Comparison of ENCODE assay signal across 9 mouse cellular contexts in genomic region chr11:120119936-120120541, GRCm38 (mm10). TPM values are rescaled to one million over a fixed set of nuclear protein-coding genes. Genes with fewer than 3 reads are reported as not detected.
DNase-seq lines count a peak whose midpoint lies in the region; ATAC-seq lines count a peak whose summit lies in the region.
"Had no signal": no experiment of that assay in that cellular context is flagged by ENCODE, and none has a peak within 500 bp of the region (broad histone marks: within the 10 kb centered on the region; RNA-seq: fewer than 3 reads in every experiment).

No protein-coding gene starts in this region.

- H3K27ac ChIP-seq in heart, embryonic 13.5 days (replicated peaks) = peak overlapping the region; percentile 46
- H3K27ac ChIP-seq in midbrain, embryonic 13.5 days = no peak overlapping the region
- H3K27ac ChIP-seq in midbrain, embryonic 14.5 days (replicated peaks; ENCODE audit: low read depth, low read length) = no peak overlapping the region
- peak overlapping the region; percentile 72 for H3K27ac ChIP-seq in neural tube, embryonic 13.5 days (replicated peaks)
- H3K27ac ChIP-seq: macrophage had no signal

- no peak overlapping the region for H3K4me3 ChIP-seq in heart, embryonic 13.5 days
- H3K4me3 ChIP-seq in midbrain, embryonic 13.5 days (replicated peaks) = no peak overlapping the region
- no peak overlapping the region for H3K4me3 ChIP-seq in midbrain, embryonic 14.5 days (replicated peaks; ENCODE audit: low read depth, low read length)
- H3K4me3 ChIP-seq in neural tube, embryonic 13.5 days = no peak overlapping the region

- no peaks in the 10 kb centered on the region for H3K27me3 ChIP-seq in heart, embryonic 13.5 days (replicated peaks)
- H3K27me3 ChIP-seq in midbrain, embryonic 13.5 days = no peaks in the 10 kb centered on the region
- H3K27me3 ChIP-seq in midbrain, embryonic 14.5 days (ENCODE audit: control insufficient read depth, insufficient read depth, low read length) = no peaks in the 10 kb centered on the region
- no peaks in the 10 kb centered on the region for H3K27me3 ChIP-seq in neural tube, embryonic 13.5 days

- peak overlapping the region; percentile 50 for H3K9ac ChIP-seq in heart, embryonic 13.5 days
- 0 out of 2 replicates have a peak overlapping the region, but pooled peaks have one; percentile 1 for H3K9ac ChIP-seq in midbrain, embryonic 13.5 days (replicated peaks)
- H3K9ac ChIP-seq in midbrain, embryonic 14.5 days (replicated peaks; ENCODE audit: low read length) = no peak overlapping the region
- H3K9ac ChIP-seq in neural tube, embryonic 13.5 days = 0 out of 2 replicates have a peak overlapping the region, but pooled peaks have one; percentile 27

- WGBS in heart, embryonic 13.5 days = 57% methylated on average over 10 of the region's 10 CpGs
- 79% methylated on average over 10 of the region's 10 CpGs for WGBS in midbrain, embryonic 13.5 days
- WGBS in midbrain, embryonic 14.5 days = 78% methylated on average over 10 of the region's 10 CpGs
- WGBS in neural tube, embryonic 13.5 days = 69% methylated on average over 10 of the region's 10 CpGs

- no peak overlapping the region for H3K4me2 ChIP-seq in heart, embryonic 13.5 days
- H3K4me2 ChIP-seq in midbrain, embryonic 13.5 days (replicated peaks) = no peak overlapping the region
- no peak overlapping the region for H3K4me2 ChIP-seq in midbrain, embryonic 14.5 days (ENCODE audit: low read length)
- no peak overlapping the region for H3K4me2 ChIP-seq in neural tube, embryonic 13.5 days

- ATAC-seq in heart, embryonic 13.5 days (ENCODE audit: extremely low read depth, insufficient number of reproducible peaks, low FRiP score, low TSS enrichment) = no peak
- ATAC-seq in midbrain, embryonic 13.5 days = peak; percentile 43; the same call in 1 of the 2 replicates
- no peak for ATAC-seq in midbrain, embryonic 14.5 days (ENCODE audit: low FRiP score, low TSS enrichment)
- ATAC-seq in neural tube, embryonic 13.5 days (ENCODE audit: low read depth) = peak; percentile 34; the same call in 1 of the 2 replicates

- H3K9me3 ChIP-seq in heart, embryonic 13.5 days = no peaks in the 10 kb centered on the region
- no peaks in the 10 kb centered on the region for H3K9me3 ChIP-seq in midbrain, embryonic 13.5 days
- H3K9me3 ChIP-seq in midbrain, embryonic 14.5 days (ENCODE audit: control insufficient read depth, low read length) = no peaks in the 10 kb centered on the region
- H3K9me3 ChIP-seq in neural tube, embryonic 13.5 days = no peaks in the 10 kb centered on the region

- DNase-seq in cerebellum, postnatal 10 days = peak; percentile 68 to 70
- no peak for DNase-seq in cerebellum, postnatal 4 days (ENCODE audit: low spot score in 2 of 2)
- no peak for DNase-seq in heart, adult 18-20 months
- DNase-seq in midbrain, embryonic 14.5 days = no peak
- no peak for DNase-seq in thymus, adult 18-20 months

- H3K36me3 ChIP-seq in heart, embryonic 13.5 days = peaks cover 81% of the 10 kb centered on the region
- H3K36me3 ChIP-seq in midbrain, embryonic 13.5 days = peaks cover 64% of the 10 kb centered on the region
- peaks cover 46% of the 10 kb centered on the region for H3K36me3 ChIP-seq in midbrain, embryonic 14.5 days (ENCODE audit: control insufficient read depth, insufficient read depth, low read length)
- H3K36me3 ChIP-seq in neural tube, embryonic 13.5 days = peaks cover 58% of the 10 kb centered on the region

- H3K4me1 ChIP-seq in heart, embryonic 13.5 days = peaks cover 20% of the 10 kb centered on the region
- H3K4me1 ChIP-seq in midbrain, embryonic 13.5 days (replicated peaks) = peaks cover 4% of the 10 kb centered on the region; the same call in 1 of the 2 replicates
- H3K4me1 ChIP-seq in midbrain, embryonic 14.5 days (ENCODE audit: control insufficient read depth, insufficient read depth, low read length) = no peaks in the 10 kb centered on the region
- peaks cover 17% of the 10 kb centered on the region for H3K4me1 ChIP-seq in neural tube, embryonic 13.5 days (replicated peaks)

RNA-seq across cellular contexts. Expression of gene Ndufaf8, which starts 21.3 kb away (rescaled TPM):
- polyA plus RNA-seq in heart, embryonic 13.5 days (2015; fragmentation: Nextera tagmentation; extraction: Ambion mirVana) = 81.1 and 95.7 TPM in 2 replicates
- total RNA-seq in heart, adult 18-20 months (2021) = 10 to 100 TPM; 85.2 to 94.9 TPM
- 59.2 and 63.7 TPM in 2 replicates for polyA plus RNA-seq in midbrain, embryonic 13.5 days (2015; fragmentation: Nextera tagmentation; extraction: Ambion mirVana)
- polyA plus RNA-seq in midbrain, embryonic 14.5 days (2014; fragmentation: Nextera tagmentation; extraction: Ambion mirVana) = 61.2 and 61.3 TPM in 2 replicates
- 38.0 and 45.6 TPM in 2 replicates for polyA plus RNA-seq in neural tube, embryonic 13.5 days (2015; fragmentation: Nextera tagmentation; extraction: Ambion mirVana)

RNA-seq across cellular contexts. Expression of gene Tepsin, which starts 21.5 kb away (rescaled TPM):
- polyA plus RNA-seq in heart, embryonic 13.5 days (2015; fragmentation: Nextera tagmentation; extraction: Ambion mirVana) = 13.0 and 13.5 TPM in 2 replicates
- 1 to 10 TPM; 5.9 to 8.2 TPM for total RNA-seq in heart, adult 18-20 months (2021)
- polyA plus RNA-seq in midbrain, embryonic 13.5 days (2015; fragmentation: Nextera tagmentation; extraction: Ambion mirVana) = 19.9 and 20.9 TPM in 2 replicates
- 15.9 and 18.0 TPM in 2 replicates for polyA plus RNA-seq in midbrain, embryonic 14.5 days (2014; fragmentation: Nextera tagmentation; extraction: Ambion mirVana)
- polyA plus RNA-seq in neural tube, embryonic 13.5 days (2015; fragmentation: Nextera tagmentation; extraction: Ambion mirVana) = 20.6 and 21.7 TPM in 2 replicates

RNA-seq across cellular contexts. Expression of gene Slc38a10, which starts 31.1 kb away (rescaled TPM):
- 83.7 and 88.0 TPM in 2 replicates for polyA plus RNA-seq in heart, embryonic 13.5 days (2015; fragmentation: Nextera tagmentation; extraction: Ambion mirVana)
- 10 to 100 TPM; 89.2 to 93.9 TPM for total RNA-seq in heart, adult 18-20 months (2021)
- 105 and 109 TPM in 2 replicates for polyA plus RNA-seq in midbrain, embryonic 13.5 days (2015; fragmentation: Nextera tagmentation; extraction: Ambion mirVana)
- 88.3 and 119 TPM in 2 replicates for polyA plus RNA-seq in midbrain, embryonic 14.5 days (2014; fragmentation: Nextera tagmentation; extraction: Ambion mirVana)
- polyA plus RNA-seq in neural tube, embryonic 13.5 days (2015; fragmentation: Nextera tagmentation; extraction: Ambion mirVana) = 103 and 108 TPM in 2 replicates

RNA-seq across cellular contexts. Expression of gene Cep131, which starts 33.4 kb away (rescaled TPM):
- 13.4 and 13.8 TPM in 2 replicates for polyA plus RNA-seq in heart, embryonic 13.5 days (2015; fragmentation: Nextera tagmentation; extraction: Ambion mirVana)
- 10 to 100 TPM in 1 of 2 experiments, 1 to 10 TPM in 1; 6.5 to 10.5 TPM for total RNA-seq in heart, adult 18-20 months (2021)
- polyA plus RNA-seq in midbrain, embryonic 13.5 days (2015; fragmentation: Nextera tagmentation; extraction: Ambion mirVana) = 29.3 and 37.9 TPM in 2 replicates
- polyA plus RNA-seq in midbrain, embryonic 14.5 days (2014; fragmentation: Nextera tagmentation; extraction: Ambion mirVana) = 27.6 and 31.9 TPM in 2 replicates
- 26.1 and 31.3 TPM in 2 replicates for polyA plus RNA-seq in neural tube, embryonic 13.5 days (2015; fragmentation: Nextera tagmentation; extraction: Ambion mirVana)

Comparison
In these comparisons a context has a peak if more than half of its experiments do, and no peak if none do; other contexts are left out.
1. DNase-seq: peak in cerebellum, postnatal 10 days (2 of 2); none in cerebellum, postnatal 4 days (0 of 2), heart, adult 18-20 months (0 of 2), midbrain, embryonic 14.5 days (single experiment) and thymus, adult 18-20 months (0 of 2).
2. ATAC-seq: peak in midbrain, embryonic 13.5 days (single experiment) and neural tube, embryonic 13.5 days (single experiment); none in heart, embryonic 13.5 days (single experiment) and midbrain, embryonic 14.5 days (single experiment).
3. H3K27ac ChIP-seq: peak in heart, embryonic 13.5 days (single experiment) and neural tube, embryonic 13.5 days (single experiment); none in midbrain, embryonic 13.5 days (single experiment) and midbrain, embryonic 14.5 days (single experiment).